Mouse (Mus musculus): ENCODE data around the gene Baiap2l2.

DNA sequence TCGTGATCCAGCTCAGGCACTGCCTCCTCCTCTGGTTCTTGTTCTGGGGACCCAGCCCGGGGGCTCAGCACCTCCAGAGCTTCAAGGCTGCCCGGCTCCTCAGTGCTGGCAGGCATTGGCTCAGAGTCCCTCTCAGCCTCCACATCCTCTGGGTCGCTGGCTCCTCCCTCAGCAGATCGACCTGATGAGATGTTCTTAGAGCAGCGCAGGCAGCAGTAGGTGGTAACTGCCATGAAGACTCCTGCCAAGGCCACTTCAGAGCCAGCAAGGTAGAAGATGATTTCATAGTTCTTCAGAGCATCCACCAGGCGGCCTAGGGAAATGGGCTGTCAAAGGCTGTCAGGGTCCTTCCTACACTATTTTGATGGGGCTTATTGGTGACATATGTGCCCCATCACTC, 34.2 kb downstream of the Baiap2l2 start:
- TF ChIP-seq CTCF (conservative IDR thresholded peaks at IDR 0.05; ENCODE audit: insufficient read depth, insufficient read length, low read depth, low read length): no peak
- no peak for TF ChIP-seq POLR2A (IDR thresholded peaks at IDR 0.05; ENCODE audit: low read depth, low read length)
